Mouse (Mus musculus): ENCODE data around the gene Efhc1. TPM values are rescaled to one million over a fixed set of nuclear protein-coding genes. Genes with fewer than 3 reads are reported as not detected.

Gene Efhc1
- polyA plus RNA-seq, 1 experiment from 2014 or later: 2.8 TPM

GRCm38 (mm10) chr1:21014463-21014862 lies 63.0 kb downstream of the Efhc1 start:
- no peak overlapping the region for H3K4me2 ChIP-seq (ENCODE audit: low read depth, low read length)
- no peak overlapping the region for H3K4me3 ChIP-seq (ENCODE audit: low read depth, low read length)
- H3K9ac ChIP-seq (replicated peaks; ENCODE audit: low read length): no peak overlapping the region
- DNase-seq (ENCODE audit: low spot score) (no peak), ATAC-seq (replicated peaks; ENCODE audit: insufficient number of reproducible peaks, low FRiP score, low TSS enrichment, low read depth) (no peak)
- no peaks in the 10 kb centered on the region for H3K9me3 ChIP-seq (replicated peaks; ENCODE audit: control insufficient read depth, low read length)
- H3K27me3 ChIP-seq (ENCODE audit: control insufficient read depth, insufficient read depth, low read length): no peaks in the 10 kb centered on the region
- H3K27ac ChIP-seq (replicated peaks; ENCODE audit: low read depth, low read length): no peak overlapping the region
- no peaks in the 10 kb centered on the region for H3K4me1 ChIP-seq (ENCODE audit: control insufficient read depth, insufficient read depth, low read length)
- no peaks in the 10 kb centered on the region; the same call in 1 of the 2 replicates for H3K36me3 ChIP-seq (replicated peaks; ENCODE audit: control insufficient read depth, insufficient read depth, low read depth, low read length)
- 69% methylated on average over 8 of the region's 8 CpGs for WGBS

DNA sequence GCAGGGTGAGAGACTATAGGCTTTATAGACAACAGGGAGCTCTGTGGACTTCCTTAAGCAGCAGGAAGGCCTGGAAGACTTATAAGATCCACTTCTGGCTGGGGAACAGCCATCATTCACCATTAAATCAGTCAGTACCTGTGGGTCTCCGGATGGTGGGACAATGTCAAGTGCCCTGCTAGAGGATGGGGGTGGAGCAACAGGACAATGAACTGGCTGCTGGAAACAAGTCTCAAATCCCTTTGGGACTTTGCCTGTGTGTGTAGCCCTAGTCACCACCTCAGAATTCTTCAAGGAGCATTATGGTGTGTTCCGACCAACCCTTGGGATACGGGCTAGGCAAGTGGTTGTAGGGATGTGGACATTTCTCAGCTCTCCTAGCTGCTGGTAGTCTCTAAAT lies 71.7 kb downstream of the Efhc1 start:
- H3K9ac ChIP-seq (replicated peaks; ENCODE audit: low read length): no peak overlapping the region
- no peak overlapping the region for H3K4me3 ChIP-seq (ENCODE audit: low read depth, low read length)
- no peaks in the 10 kb centered on the region for H3K4me1 ChIP-seq (ENCODE audit: control insufficient read depth, insufficient read depth, low read length)
- H3K27ac ChIP-seq (replicated peaks; ENCODE audit: low read depth, low read length): no peak overlapping the region
- H3K9me3 ChIP-seq (replicated peaks; ENCODE audit: control insufficient read depth, low read length): no peaks in the 10 kb centered on the region
- ATAC-seq (replicated peaks; ENCODE audit: insufficient number of reproducible peaks, low FRiP score, low TSS enrichment, low read depth): no peak
- DNase-seq (ENCODE audit: low spot score): no peak
- H3K4me2 ChIP-seq (ENCODE audit: low read depth, low read length): no peak overlapping the region
- WGBS: 88% methylated on average over 3 of the region's 3 CpGs
- H3K36me3 ChIP-seq (replicated peaks; ENCODE audit: control insufficient read depth, insufficient read depth, low read depth, low read length): no peaks in the 10 kb centered on the region
- no peaks in the 10 kb centered on the region for H3K27me3 ChIP-seq (ENCODE audit: control insufficient read depth, insufficient read depth, low read length)

GRCm38 (mm10) chr1:21025203-21025602 lies 73.8 kb downstream of the Efhc1 start:
- DNase-seq (ENCODE audit: low spot score) (no peak), ATAC-seq (replicated peaks; ENCODE audit: insufficient number of reproducible peaks, low FRiP score, low TSS enrichment, low read depth) (no peak)
- Histone ChIP-seq H3K4me1 (ENCODE audit: control insufficient read depth, insufficient read depth, low read length) (no peaks in the 10 kb centered on the region), H3K4me3 (ENCODE audit: low read depth, low read length) (no peak overlapping the region), H3K36me3 (replicated peaks; ENCODE audit: control insufficient read depth, insufficient read depth, low read depth, low read length) (no peaks in the 10 kb centered on the region), H3K9me3 (replicated peaks; ENCODE audit: control insufficient read depth, low read length) (no peaks in the 10 kb centered on the region), H3K4me2 (ENCODE audit: low read depth, low read length) (no peak overlapping the region), H3K27ac (replicated peaks; ENCODE audit: low read depth, low read length) (no peak overlapping the region), H3K9ac (replicated peaks; ENCODE audit: low read length) (no peak overlapping the region), H3K27me3 (ENCODE audit: control insufficient read depth, insufficient read depth, low read length) (no peaks in the 10 kb centered on the region)
- WGBS: 67% methylated on average over 5 of the region's 5 CpGs

GRCm38 (mm10) chr1:21026534-21026933 lies 75.1 kb downstream of the Efhc1 start:
- Histone ChIP-seq H3K27ac (replicated peaks; ENCODE audit: low read depth, low read length) (no peak overlapping the region), H3K4me3 (ENCODE audit: low read depth, low read length) (no peak overlapping the region), H3K4me2 (ENCODE audit: low read depth, low read length) (no peak overlapping the region), H3K9ac (replicated peaks; ENCODE audit: low read length) (no peak overlapping the region), H3K9me3 (replicated peaks; ENCODE audit: control insufficient read depth, low read length) (no peaks in the 10 kb centered on the region), H3K27me3 (ENCODE audit: control insufficient read depth, insufficient read depth, low read length) (no peaks in the 10 kb centered on the region), H3K4me1 (ENCODE audit: control insufficient read depth, insufficient read depth, low read length) (no peaks in the 10 kb centered on the region), H3K36me3 (replicated peaks; ENCODE audit: control insufficient read depth, insufficient read depth, low read depth, low read length) (no peaks in the 10 kb centered on the region)
- WGBS: 90% methylated on average over 7 of the region's 7 CpGs
- no peak for DNase-seq (ENCODE audit: low spot score)
- no peak for ATAC-seq (replicated peaks; ENCODE audit: insufficient number of reproducible peaks, low FRiP score, low TSS enrichment, low read depth)

GRCm38 (mm10) chr1:21029000-21029399 lies 77.6 kb downstream of the Efhc1 start:
- Histone ChIP-seq H3K9ac (replicated peaks; ENCODE audit: low read length) (no peak overlapping the region), H3K4me2 (ENCODE audit: low read depth, low read length) (no peak overlapping the region), H3K36me3 (replicated peaks; ENCODE audit: control insufficient read depth, insufficient read depth, low read depth, low read length) (no peaks in the 10 kb centered on the region), H3K27ac (replicated peaks; ENCODE audit: low read depth, low read length) (no peak overlapping the region), H3K4me1 (ENCODE audit: control insufficient read depth, insufficient read depth, low read length) (no peaks in the 10 kb centered on the region), H3K4me3 (ENCODE audit: low read depth, low read length) (no peak overlapping the region), H3K27me3 (ENCODE audit: control insufficient read depth, insufficient read depth, low read length) (no peaks in the 10 kb centered on the region), H3K9me3 (replicated peaks; ENCODE audit: control insufficient read depth, low read length) (no peaks in the 10 kb centered on the region)
- WGBS: 91% methylated on average over 4 of the region's 4 CpGs
- DNase-seq (ENCODE audit: low spot score) (no peak), ATAC-seq (replicated peaks; ENCODE audit: insufficient number of reproducible peaks, low FRiP score, low TSS enrichment, low read depth) (no peak)

- H3K4me1 ChIP-seq (ENCODE audit: control insufficient read depth, insufficient read depth, low read length): no peaks in the 10 kb centered on the region
- H3K4me2 ChIP-seq (ENCODE audit: low read depth, low read length): no peak overlapping the region
- no peak overlapping the region for H3K27ac ChIP-seq (replicated peaks; ENCODE audit: low read depth, low read length)
- 90% methylated on average over 2 of the region's 2 CpGs for WGBS
- no peak overlapping the region for H3K4me3 ChIP-seq (ENCODE audit: low read depth, low read length)
- DNase-seq (ENCODE audit: low spot score): no peak
- no peak for ATAC-seq (replicated peaks; ENCODE audit: insufficient number of reproducible peaks, low FRiP score, low TSS enrichment, low read depth)
- no peak overlapping the region for H3K9ac ChIP-seq (replicated peaks; ENCODE audit: low read length)
- H3K9me3 ChIP-seq (replicated peaks; ENCODE audit: control insufficient read depth, low read length): no peaks in the 10 kb centered on the region
- no peaks in the 10 kb centered on the region for H3K36me3 ChIP-seq (replicated peaks; ENCODE audit: control insufficient read depth, insufficient read depth, low read depth, low read length)
- no peaks in the 10 kb centered on the region for H3K27me3 ChIP-seq (ENCODE audit: control insufficient read depth, insufficient read depth, low read length)
Observed at GRCm38 (mm10) chr1:21031650-21032049, 80.2 kb downstream of the Efhc1 start.

DNA sequence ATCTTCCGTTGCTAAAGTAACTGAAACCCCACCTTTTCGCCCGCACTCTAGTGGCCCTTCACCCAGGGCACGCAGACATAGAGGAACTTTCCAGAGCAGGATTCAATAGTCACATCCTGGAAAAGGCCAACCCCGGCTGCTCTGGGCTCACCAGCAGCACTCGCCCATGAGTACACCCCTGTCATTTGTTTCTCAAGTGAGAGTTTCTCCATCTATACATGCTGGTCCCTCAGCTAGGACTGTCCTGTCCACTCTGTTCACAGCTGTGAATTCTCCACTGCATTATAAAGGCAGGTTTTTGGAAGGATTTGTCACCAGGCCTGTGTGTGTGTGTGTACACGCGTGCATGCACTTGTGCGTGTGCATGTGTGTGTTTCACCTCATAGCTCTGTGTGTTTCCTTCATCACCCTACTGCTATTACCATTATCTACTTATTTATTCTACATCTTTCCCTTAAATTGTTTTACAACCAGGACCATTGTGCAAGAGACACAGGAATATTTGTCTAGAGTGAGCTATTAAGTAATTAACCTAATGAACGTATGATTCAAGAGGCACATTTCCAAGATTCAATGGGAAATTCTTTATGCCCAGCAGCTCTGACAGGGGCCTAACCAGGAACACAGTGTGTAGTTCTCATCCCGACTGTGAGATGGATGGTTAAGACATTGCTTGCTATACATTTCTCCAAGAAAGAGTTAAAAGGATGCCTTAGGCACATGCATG lies 81.8 kb downstream of the Efhc1 start:
- no peak for DNase-seq (ENCODE audit: low spot score)
- no peak overlapping the region for H3K4me2 ChIP-seq (ENCODE audit: low read depth, low read length)
- no peak overlapping the region for H3K9ac ChIP-seq (replicated peaks; ENCODE audit: low read length)
- no peak overlapping the region for H3K27ac ChIP-seq (replicated peaks; ENCODE audit: low read depth, low read length)
- no peaks in the 10 kb centered on the region for H3K36me3 ChIP-seq (replicated peaks; ENCODE audit: control insufficient read depth, insufficient read depth, low read depth, low read length)
- H3K4me1 ChIP-seq (ENCODE audit: control insufficient read depth, insufficient read depth, low read length): no peaks in the 10 kb centered on the region
- no peak for ATAC-seq (replicated peaks; ENCODE audit: insufficient number of reproducible peaks, low FRiP score, low TSS enrichment, low read depth)
- WGBS: 83% methylated on average over 11 of the region's 11 CpGs
- H3K9me3 ChIP-seq (replicated peaks; ENCODE audit: control insufficient read depth, low read length): no peaks in the 10 kb centered on the region
- H3K27me3 ChIP-seq (ENCODE audit: control insufficient read depth, insufficient read depth, low read length): no peaks in the 10 kb centered on the region
- no peak overlapping the region for H3K4me3 ChIP-seq (ENCODE audit: low read depth, low read length)

DNA sequence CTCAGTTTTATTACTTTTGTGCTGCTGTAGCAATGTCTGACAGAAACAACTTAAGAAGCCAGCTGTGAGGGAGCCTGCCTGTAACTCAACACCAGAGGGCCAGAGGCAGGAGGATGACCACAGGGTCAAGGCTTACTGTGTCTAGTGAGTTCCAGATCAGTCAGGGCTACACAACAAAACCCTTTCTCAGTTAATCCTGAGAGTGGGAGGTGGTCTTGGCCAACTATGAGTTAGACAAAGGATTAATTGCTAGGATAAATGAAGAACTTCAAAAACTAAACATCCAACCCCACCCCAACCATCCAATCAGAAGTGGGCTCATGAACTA lies 82.3 kb downstream of the Efhc1 start:
- Histone ChIP-seq H3K27me3 (ENCODE audit: control insufficient read depth, insufficient read depth, low read length) (no peaks in the 10 kb centered on the region), H3K4me2 (ENCODE audit: low read depth, low read length) (no peak overlapping the region), H3K36me3 (replicated peaks; ENCODE audit: control insufficient read depth, insufficient read depth, low read depth, low read length) (no peaks in the 10 kb centered on the region), H3K4me1 (ENCODE audit: control insufficient read depth, insufficient read depth, low read length) (no peaks in the 10 kb centered on the region), H3K9ac (replicated peaks; ENCODE audit: low read length) (no peak overlapping the region), H3K4me3 (ENCODE audit: low read depth, low read length) (no peak overlapping the region), H3K9me3 (replicated peaks; ENCODE audit: control insufficient read depth, low read length) (no peaks in the 10 kb centered on the region), H3K27ac (replicated peaks; ENCODE audit: low read depth, low read length) (no peak overlapping the region)
- ATAC-seq (replicated peaks; ENCODE audit: insufficient number of reproducible peaks, low FRiP score, low TSS enrichment, low read depth) (0 out of 2 replicates have a peak, but pooled peaks have one; percentile 44), DNase-seq (ENCODE audit: low spot score) (peak; percentile 32)
